Mouse (Mus musculus) limb, embryonic 14.5 days (tissue): ENCODE measurements around the gene Pan3. TPM values are rescaled to one million over a fixed set of nuclear protein-coding genes. Genes with fewer than 3 reads are reported as not detected.

ENCODE experiments used
- ATAC-seq: fragments of 200-750 bp; cut with Nextera tagmentation; 2 replicates; pipeline ENCODE4 v1.8.0; 2017; ENCODE audit warnings: low read depth, moderate number of reproducible peaks, moderate TSS enrichment; ENCODE audit not compliant: low FRiP score
- DNase-seq: peaks from one replicate; pipeline ENCODE4 v3.0.0-alpha.2; 2015; ENCODE audit warnings: low spot score
- H3K27ac ChIP-seq: fragments of 300-500 bp; sonication (generic); replicated peaks from 2 replicates; pipeline ENCODE4 v1.5.1; 2014; ENCODE audit warnings: low read depth, mild to moderate bottlenecking, low read length, moderate library complexity, mixed read lengths
- H3K27me3 ChIP-seq: fragments of 300-500 bp; sonication (generic); 2 replicates; pipeline ENCODE4 v1.6.1; 2014; ENCODE audit warnings: low read length, mixed read lengths; ENCODE audit not compliant: control insufficient read depth, insufficient read depth
- H3K36me3 ChIP-seq: fragments of 300-500 bp; sonication (generic); 2 replicates; pipeline ENCODE4 v1.6.1; 2014; ENCODE audit warnings: mild to moderate bottlenecking, low read length, moderate library complexity, mixed read lengths; ENCODE audit not compliant: control insufficient read depth, insufficient read depth
- H3K4me1 ChIP-seq: fragments of 300-500 bp; sonication (generic); 2 replicates; pipeline ENCODE4 v1.6.1; 2014; ENCODE audit warnings: antibody characterized with exemption, low read length, mixed read lengths; ENCODE audit not compliant: control insufficient read depth, insufficient read depth
- H3K4me2 ChIP-seq: fragments of 300-500 bp; sonication (generic); replicated peaks from 2 replicates; pipeline ENCODE4 v1.6.1; 2014; ENCODE audit warnings: low read depth, mild to moderate bottlenecking, low read length, moderate library complexity; ENCODE audit not compliant: severe bottlenecking
- H3K4me3 ChIP-seq: fragments of 300-500 bp; sonication (generic); replicated peaks from 2 replicates; pipeline ENCODE4 v1.5.1; 2014; ENCODE audit warnings: low read length
- H3K9ac ChIP-seq: fragments of 300-500 bp; sonication (generic); 2 replicates; pipeline ENCODE4 v1.6.1; 2014; ENCODE audit warnings: mild to moderate bottlenecking, low read depth, low read length, moderate library complexity; ENCODE audit not compliant: severe bottlenecking
- H3K9me3 ChIP-seq: fragments of 300-500 bp; sonication (generic); 2 replicates; pipeline ENCODE4 v1.6.1; 2016; ENCODE audit warnings: low read length; ENCODE audit not compliant: control insufficient read depth
- POLR2A ChIP-seq: fragments of 200-500 bp; IDR thresholded peaks from 2 replicates; pipeline ENCODE4 v1.8.0; 2012; ENCODE audit warnings: inconsistent platforms, mild to moderate bottlenecking, moderate library complexity, borderline replicate concordance; ENCODE audit not compliant: insufficient read depth, insufficient read length; ENCODE audit errors: extremely low read depth
- WGBS: fragments of 180-500 bp; shearing (Covaris S2); extraction: QIAGEN DNeasy Blood & Tissue Kit; methylation state at CpG from one replicate; pipeline ENCODE4 v1.1.7; 2014; 5-methylcytosine and 5-hydroxymethylcytosine counted together
- polyA plus RNA-seq, 2 experiments: library from polyadenylated mRNA; depleted of rRNA in 1 of 2; stranded (reverse) in 1 of 2; unstranded in 1 of 2; fragments of >200 nt; fragmentation: Nextera tagmentation in 1 of 2; extraction: Ambion mirVana in 1 of 2; gene quantifications; 2 replicates each; pipeline versions ENCODE4 v1.2.1 to v1.2.3; 2012 to 2014

Gene Pan3
- polyA plus RNA-seq, 2 experiments: 46.7 to 60.7 TPM

- no peaks in the 10 kb centered on the region for H3K9me3 ChIP-seq
- H3K36me3 ChIP-seq: no peaks in the 10 kb centered on the region
- no peak overlapping the region for H3K27ac ChIP-seq
- ATAC-seq: no peak; the same call in 1 of the 2 replicates
- H3K4me1 ChIP-seq: no peaks in the 10 kb centered on the region
- H3K27me3 ChIP-seq: no peaks in the 10 kb centered on the region
- 0 out of 2 replicates have a peak overlapping the region, but pooled peaks have one; percentile 4 for H3K9ac ChIP-seq
- H3K4me2 ChIP-seq: peak overlapping the region; percentile 20; the same call in 1 of the 2 replicates
- DNase-seq: no peak
- WGBS: 46% methylated on average over 18 of the region's 18 CpGs
- no peak overlapping the region for H3K4me3 ChIP-seq
- no peak for TF ChIP-seq POLR2A
Measured at GRCm38 (mm10) chr5:147563511-147564139, 133.7 kb downstream of the Pan3 start.

- TF ChIP-seq POLR2A: no peak
- DNase-seq: no peak
- Histone ChIP-seq H3K27me3 (no peaks in the 10 kb centered on the region), H3K4me3 (no peak overlapping the region), H3K9me3 (no peaks in the 10 kb centered on the region), H3K4me2 (peak overlapping the region; percentile 20; the same call in 1 of the 2 replicates), H3K9ac (0 out of 2 replicates have a peak overlapping the region, but pooled peaks have one; percentile 4), H3K36me3 (no peaks in the 10 kb centered on the region), H3K4me1 (no peaks in the 10 kb centered on the region), H3K27ac (no peak overlapping the region)
- WGBS: 25% methylated on average over 16 of the region's 16 CpGs
- ATAC-seq: no peak
Measured at GRCm38 (mm10) chr5:147564140-147564590, 134.2 kb downstream of the Pan3 start.

- no peaks in the 10 kb centered on the region for H3K4me1 ChIP-seq
- no peaks in the 10 kb centered on the region for H3K9me3 ChIP-seq
- ATAC-seq: no peak
- H3K27me3 ChIP-seq: no peaks in the 10 kb centered on the region
- no peaks in the 10 kb centered on the region for H3K36me3 ChIP-seq
- no peak for DNase-seq
- no peak overlapping the region for H3K4me3 ChIP-seq
- 72% methylated on average over 7 of the region's 7 CpGs for WGBS
- H3K27ac ChIP-seq: no peak overlapping the region
- TF ChIP-seq POLR2A: no peak
- H3K9ac ChIP-seq: no peak overlapping the region
- H3K4me2 ChIP-seq: no peak overlapping the region
Measured at GRCm38 (mm10) chr5:147565444-147565843, 135.5 kb downstream of the Pan3 start.

- ATAC-seq (no peak), DNase-seq (no peak)
- H3K4me2 ChIP-seq: no peak overlapping the region
- no peak for TF ChIP-seq POLR2A
- H3K27ac ChIP-seq: no peak overlapping the region
- H3K4me3 ChIP-seq: no peak overlapping the region
- no peaks in the 10 kb centered on the region for H3K4me1 ChIP-seq
- 59% methylated on average over 7 of the region's 7 CpGs for WGBS
- H3K9me3 ChIP-seq: no peaks in the 10 kb centered on the region
- H3K36me3 ChIP-seq: no peaks in the 10 kb centered on the region
- no peaks in the 10 kb centered on the region for H3K27me3 ChIP-seq
- H3K9ac ChIP-seq: no peak overlapping the region
Measured at GRCm38 (mm10) chr5:147566335-147566734, 136.4 kb downstream of the Pan3 start.

- no peaks in the 10 kb centered on the region for H3K27me3 ChIP-seq
- H3K9ac ChIP-seq: no peak overlapping the region
- H3K4me3 ChIP-seq: no peak overlapping the region
- ATAC-seq: no peak
- H3K9me3 ChIP-seq: no peaks in the 10 kb centered on the region
- H3K4me2 ChIP-seq: no peak overlapping the region
- DNase-seq: no peak
- H3K4me1 ChIP-seq: no peaks in the 10 kb centered on the region
- WGBS: 78% methylated on average over 7 of the region's 7 CpGs
- no peaks in the 10 kb centered on the region for H3K36me3 ChIP-seq
- TF ChIP-seq POLR2A: no peak
- H3K27ac ChIP-seq: no peak overlapping the region
Measured at GRCm38 (mm10) chr5:147572695-147573094, 142.7 kb downstream of the Pan3 start.
